ENCODE assay signal across 17 mouse cellular contexts in genomic region chr5:13573867-13574266, GRCm38 (mm10).
"Had no signal": no experiment of that assay in that cellular context is flagged by ENCODE, and none has a peak within 500 bp of the region (broad histone marks: within the 10 kb centered on the region; RNA-seq: fewer than 3 reads in every experiment).

No protein-coding gene starts in this region.

- H3K27me3 ChIP-seq: liver, embryonic 15.5 days; lung, embryonic 15.5 days; megakaryocyte, embryonic 14.5 days; neural tube, embryonic 12.5 days; stomach, embryonic 15.5 days had no signal

- H3K9ac ChIP-seq: liver, embryonic 15.5 days; liver, postnatal 0 days; lung, embryonic 15.5 days; midbrain, embryonic 13.5 days; neural tube, embryonic 12.5 days; stomach, embryonic 15.5 days had no signal

- H3K9me3 ChIP-seq: liver, embryonic 15.5 days; lung, embryonic 15.5 days; megakaryocyte, embryonic 14.5 days; midbrain, embryonic 13.5 days; neural tube, embryonic 12.5 days; stomach, embryonic 15.5 days had no signal

- H3K27ac ChIP-seq: liver, embryonic 15.5 days; lung, embryonic 15.5 days; macrophage; midbrain, embryonic 13.5 days; neural tube, embryonic 12.5 days; stomach, embryonic 15.5 days; stomach, postnatal 0 days had no signal

- DNase-seq: liver, postnatal 0 days; lung, adult 2 months; lung, postnatal 10 days; right cerebral cortex, postnatal 14 days; thymus, adult 2 months; thymus, postnatal 25 days; thymus, postnatal 4 days had no signal

- H3K4me2 ChIP-seq: liver, embryonic 15.5 days; lung, embryonic 15.5 days; midbrain, embryonic 11.5 days; midbrain, embryonic 13.5 days; neural tube, embryonic 12.5 days; stomach, embryonic 15.5 days had no signal

- H3K4me3 ChIP-seq: liver, embryonic 15.5 days; lung, embryonic 15.5 days; megakaryocyte, embryonic 14.5 days; midbrain, embryonic 13.5 days; neural tube, embryonic 12.5 days; stomach, embryonic 15.5 days had no signal

- H3K36me3 ChIP-seq: liver, embryonic 15.5 days; midbrain, embryonic 13.5 days; neural tube, embryonic 12.5 days; stomach, embryonic 15.5 days had no signal

- ATAC-seq: liver, postnatal 0 days; midbrain, embryonic 13.5 days; midbrain, embryonic 16.5 days had no signal

- H3K4me1 ChIP-seq: liver, embryonic 15.5 days; lung, embryonic 15.5 days; megakaryocyte, embryonic 14.5 days; midbrain, embryonic 13.5 days; neural tube, embryonic 12.5 days; stomach, embryonic 15.5 days had no signal
